Mouse (Mus musculus): Measurements from ENCODE around the gene Ptpre. TPM values are rescaled to one million over a fixed set of nuclear protein-coding genes. Genes with fewer than 3 reads are reported as not detected.
A peak's percentile ranks its signal among the peaks of the same experiment; 100 is the strongest.

The Ptpre gene
- polyA plus RNA-seq, 1 experiment from 2014 or later = 8.8 TPM

DNA sequence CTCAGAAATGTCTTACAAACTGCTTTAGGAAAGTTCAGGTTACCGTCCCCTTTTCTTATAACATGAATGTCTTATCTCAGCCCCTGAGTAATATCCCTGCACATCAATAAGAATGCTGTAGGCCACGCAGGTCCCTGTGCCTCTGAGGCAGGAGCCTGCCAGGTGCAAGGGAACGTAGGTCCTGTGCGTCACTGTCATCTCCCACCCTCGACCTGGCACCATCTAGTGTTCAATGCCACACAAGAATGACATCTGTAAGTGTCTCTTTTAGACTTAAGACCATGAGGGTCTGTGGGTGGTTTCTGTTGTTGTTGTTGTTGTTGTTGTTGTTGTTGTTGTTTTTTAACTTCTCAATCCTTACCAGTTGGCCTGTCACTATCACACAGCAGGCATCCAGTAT is 56.0 kb downstream of the Ptpre start:
- no peaks in the 10 kb centered on the region for H3K27me3 ChIP-seq
- DNase-seq (ENCODE audit: low read depth, low spot score) (no peak), ATAC-seq (no peak)
- CTCF ChIA-PET = interaction anchor here (1.8 kb wide), 1 partner anchor 11 kb away, joined by 4 read pairs; no protein-coding TSS in a partner anchor
- in situ Hi-C loops (cut with MboI; ENCODE audit: low pct_unique_long_range_greater_than_20kb) = no loop called here
- POLR2A ChIA-PET = no interaction called here
- TF ChIP-seq CTCF (IDR thresholded peaks at IDR 0.05) = no peak

GRCm38 (mm10) chr7:135593825-135594224 is 56.5 kb downstream of the Ptpre start:
- POLR2A ChIA-PET = no interaction called here
- ATAC-seq = no peak

DNA sequence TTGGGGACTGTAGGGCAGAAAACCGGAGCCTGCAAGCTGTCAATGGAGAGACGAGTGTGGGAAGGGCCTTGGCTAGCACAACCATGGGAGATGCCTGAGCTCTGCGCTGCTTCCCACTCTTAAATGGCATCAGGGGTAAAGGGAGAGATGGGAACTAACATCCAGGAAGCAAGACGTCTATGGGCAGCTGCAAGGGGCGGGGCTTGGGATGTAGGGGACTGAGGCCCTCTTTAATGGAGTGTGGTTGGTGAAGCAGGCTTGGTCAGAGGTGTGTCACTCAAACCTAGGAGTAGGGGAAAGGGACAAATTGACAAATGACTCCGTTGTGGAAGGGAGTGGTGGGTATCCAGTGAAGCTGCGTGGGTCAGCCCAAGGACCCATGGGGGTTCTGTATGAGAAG is 57.4 kb downstream of the Ptpre start:
- DNase-seq (ENCODE audit: low read depth, low spot score) = no peak
- ChIA-PET CTCF (interaction anchor here (0.8 to 4.8 kb wide), 3 partner anchors 14 to 57 kb away, joined by 3 to 20 read pairs (median 4); partner anchors contain the start of gene Ptpre), POLR2A (no interaction called here)
- ATAC-seq = no peak
- in situ Hi-C loops (cut with MboI; ENCODE audit: low pct_unique_long_range_greater_than_20kb) = no loop called here
- H3K27me3 ChIP-seq = no peaks in the 10 kb centered on the region
- TF ChIP-seq CTCF (IDR thresholded peaks at IDR 0.05) = no peak

More at GRCm38 (mm10) chr7:135593825-135594224, 56.5 kb downstream of the Ptpre start:
- CTCF ChIA-PET = interaction anchor here (1.4 to 1.8 kb wide), 2 partner anchors 12 to 38 kb away, joined by 3 to 4 read pairs; no protein-coding TSS in a partner anchor
- in situ Hi-C loops (cut with MboI; ENCODE audit: low pct_unique_long_range_greater_than_20kb) = no loop called here
- DNase-seq (ENCODE audit: low read depth, low spot score) = no peak
- H3K27me3 ChIP-seq = no peaks in the 10 kb centered on the region
- no peak for TF ChIP-seq CTCF (IDR thresholded peaks at IDR 0.05)

- CTCF ChIA-PET = interaction anchor here (0.8 to 4.8 kb wide), 5 partner anchors 8 to 58 kb away, joined by 3 to 20 read pairs (median 4); partner anchors contain the start of gene Ptpre
- no peak for DNase-seq (ENCODE audit: low read depth, low spot score)
- H3K27me3 ChIP-seq = no peaks in the 10 kb centered on the region
- POLR2A ChIA-PET = interaction anchor here (0.6 kb wide), 1 partner anchor 14 kb away, joined by 3 read pairs; no protein-coding TSS in a partner anchor
- no peak for TF ChIP-seq CTCF (IDR thresholded peaks at IDR 0.05)
- no peak for ATAC-seq
- in situ Hi-C loops (cut with MboI; ENCODE audit: low pct_unique_long_range_greater_than_20kb) = no loop called here
These were observed 58.4 kb downstream of the Ptpre start for GRCm38 (mm10) chr7:135595640-135596174.

DNA sequence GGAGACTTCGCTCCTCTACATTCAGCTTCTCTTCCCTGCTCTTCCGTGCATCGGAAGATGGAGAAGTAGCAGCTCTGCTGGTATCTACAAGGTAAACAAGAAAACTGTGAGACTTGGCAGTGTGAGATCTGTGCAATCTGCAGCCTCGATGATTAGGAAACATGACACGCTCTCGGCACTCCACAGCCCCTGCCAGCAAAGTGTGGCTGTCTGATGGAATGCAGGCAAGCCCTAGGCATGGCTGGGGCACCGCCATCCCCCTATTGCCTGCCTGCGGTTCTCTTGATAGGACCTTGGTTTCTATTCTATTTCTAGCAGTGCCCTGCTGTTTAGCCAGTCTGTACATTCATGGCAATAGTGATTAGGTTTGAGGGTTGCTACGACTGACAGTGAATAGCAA is 59.7 kb downstream of the Ptpre start:
- CTCF ChIA-PET = interaction anchor here (4.8 kb wide), 1 partner anchor 59 kb away, joined by 20 read pairs; the partner anchor contains the start of gene Ptpre

DNA sequence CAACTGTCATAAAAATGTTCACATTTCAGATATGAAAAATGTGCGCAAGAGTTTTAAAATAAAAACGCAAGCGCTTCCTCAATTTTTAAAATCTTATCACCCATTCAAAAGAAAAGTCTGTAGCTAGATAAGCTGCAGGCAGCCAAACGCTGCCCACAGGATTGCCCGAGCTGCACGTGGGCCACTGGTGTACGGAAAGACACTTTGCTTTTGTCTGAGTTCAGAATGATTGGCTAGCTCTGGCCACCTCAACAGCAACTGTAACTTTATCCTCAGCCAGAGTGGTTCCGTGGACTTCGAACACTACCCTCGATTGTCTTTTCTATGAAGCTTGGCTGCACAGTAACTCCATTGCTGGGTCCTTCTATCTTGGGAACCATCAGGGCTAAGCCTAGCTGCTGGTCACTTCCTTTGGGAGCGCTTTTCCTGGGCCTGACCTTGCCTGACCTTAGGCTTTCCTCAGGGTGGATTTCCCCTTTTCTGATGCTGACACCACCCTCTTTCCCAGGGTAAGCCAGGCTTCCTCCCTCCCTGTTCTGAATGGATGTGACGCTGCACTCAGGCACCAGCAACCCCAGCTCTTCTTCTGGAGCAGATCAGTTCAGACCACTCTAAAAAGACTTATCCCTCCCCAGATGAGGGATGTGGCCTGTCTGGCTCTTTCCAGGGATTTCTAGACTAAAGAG is 60.5 kb downstream of the Ptpre start:
- no peak for TF ChIP-seq CTCF (IDR thresholded peaks at IDR 0.05)
- CTCF ChIA-PET = interaction anchor here (1.0 to 4.8 kb wide), 4 partner anchors 14 to 60 kb away, joined by 3 to 20 read pairs (median 6); partner anchors contain the start of gene Ptpre
- no peak for ATAC-seq
- in situ Hi-C loops (cut with MboI; ENCODE audit: low pct_unique_long_range_greater_than_20kb) = no loop called here
- DNase-seq (ENCODE audit: low read depth, low spot score) = no peak
- POLR2A ChIA-PET = no interaction called here
- H3K27me3 ChIP-seq = no peaks in the 10 kb centered on the region

More for the DNA sequence above, 59.7 kb downstream of the Ptpre start:
- POLR2A ChIA-PET = no interaction called here
- DNase-seq (ENCODE audit: low read depth, low spot score) (no peak), ATAC-seq (peak; percentile 21)
- in situ Hi-C loops (cut with MboI; ENCODE audit: low pct_unique_long_range_greater_than_20kb) = no loop called here
- H3K27me3 ChIP-seq = no peaks in the 10 kb centered on the region
- no peak for TF ChIP-seq CTCF (IDR thresholded peaks at IDR 0.05)

- POLR2A ChIA-PET = interaction anchor here (0.6 kb wide), 1 partner anchor 1008 kb away, joined by 3 read pairs; no protein-coding TSS in a partner anchor
- no peak for ATAC-seq
- H3K27me3 ChIP-seq = no peaks in the 10 kb centered on the region
- no peak for TF ChIP-seq CTCF (IDR thresholded peaks at IDR 0.05)
- no peak for DNase-seq (ENCODE audit: low read depth, low spot score)
- in situ Hi-C loops (cut with MboI; ENCODE audit: low pct_unique_long_range_greater_than_20kb) = no loop called here
- CTCF ChIA-PET = interaction anchor here (1.0 to 4.8 kb wide), 5 partner anchors 14 to 60 kb away, joined by 3 to 20 read pairs (median 3); partner anchors contain the start of gene Ptpre
These were observed 61.1 kb downstream of the Ptpre start for GRCm38 (mm10) chr7:135598303-135598855.

GRCm38 (mm10) chr7:135600076-135600475 is 62.8 kb downstream of the Ptpre start:
- POLR2A ChIA-PET = no interaction called here

GRCm38 (mm10) chr7:135601607-135602006 is 64.3 kb downstream of the Ptpre start:
- in situ Hi-C loops (cut with MboI; ENCODE audit: low pct_unique_long_range_greater_than_20kb) = no loop called here
- DNase-seq (ENCODE audit: low read depth, low spot score) = no peak
- CTCF ChIA-PET = interaction anchor here (1.1 to 2.0 kb wide), 2 partner anchors 24 to 64 kb away, joined by 3 to 6 read pairs; partner anchors contain the start of gene Ptpre
- ATAC-seq = no peak
- TF ChIP-seq CTCF (IDR thresholded peaks at IDR 0.05) = no peak
- POLR2A ChIA-PET = no interaction called here
- H3K27me3 ChIP-seq = no peaks in the 10 kb centered on the region

More at GRCm38 (mm10) chr7:135600076-135600475, 62.8 kb downstream of the Ptpre start:
- DNase-seq (ENCODE audit: low read depth, low spot score) = no peak
- TF ChIP-seq CTCF (IDR thresholded peaks at IDR 0.05) = no peak
- no peak for ATAC-seq
- CTCF ChIA-PET = interaction anchor here (1.0 to 1.6 kb wide), 2 partner anchors 11 to 24 kb away, joined by 3 to 4 read pairs; no protein-coding TSS in a partner anchor
- H3K27me3 ChIP-seq = no peaks in the 10 kb centered on the region
- in situ Hi-C loops (cut with MboI; ENCODE audit: low pct_unique_long_range_greater_than_20kb) = no loop called here

- ATAC-seq (no peak), DNase-seq (ENCODE audit: low read depth, low spot score) (no peak)
- ChIA-PET POLR2A (no interaction called here), CTCF (interaction anchor here (1.1 to 2.0 kb wide), 2 partner anchors 23 to 64 kb away, joined by 3 to 6 read pairs; partner anchors contain the start of gene Ptpre)
- in situ Hi-C loops (cut with MboI; ENCODE audit: low pct_unique_long_range_greater_than_20kb) = no loop called here
- no peak for TF ChIP-seq CTCF (IDR thresholded peaks at IDR 0.05)
- no peaks in the 10 kb centered on the region for H3K27me3 ChIP-seq
These were observed 65.0 kb downstream of the Ptpre start for GRCm38 (mm10) chr7:135602265-135602664.

Data from Patski (cell line).